Mouse (Mus musculus): ENCODE data around the gene Cmbl. TPM values are rescaled to one million over a fixed set of nuclear protein-coding genes. Genes with fewer than 3 reads are reported as not detected.

Gene Cmbl
- polyA plus RNA-seq (2015; fragmentation: Nextera tagmentation; extraction: Ambion mirVana): 11.1 and 15.6 TPM in 2 replicates

- Histone ChIP-seq H3K4me1 (replicated peaks) (no peaks in the 10 kb centered on the region; the same call in 1 of the 2 replicates), H3K4me3 (no peak within 1 kb of the TSS), H3K9me3 (no peaks in the 10 kb centered on the region), H3K36me3 (no peaks in the 10 kb centered on the region), H3K9ac (no peak within 1 kb of the TSS), H3K27ac (replicated peaks) (no peak within 1 kb of the TSS), H3K4me2 (no peak within 1 kb of the TSS), H3K27me3 (no peaks in the 10 kb centered on the region)
- whole genome bisulfite sequencing: 46% methylated on average over 5 of the region's 5 CpGs
- ATAC-seq (ENCODE audit: low FRiP score, low read depth): no peak
Observed at GRCm38 (mm10) chr15:31565184-31565583, at the start of gene Cmbl. TSS of gene Cmbl (plus strand) at chr15:31565389.

- H3K4me1 ChIP-seq (replicated peaks): 0 out of 2 replicates have a peak, but pooled peaks cover 3% of the 10 kb centered on the region
- H3K9ac ChIP-seq: no peak overlapping the region
- no peak overlapping the region for H3K4me2 ChIP-seq
- H3K4me3 ChIP-seq: no peak overlapping the region
- H3K9me3 ChIP-seq: no peaks in the 10 kb centered on the region
- H3K27me3 ChIP-seq: no peaks in the 10 kb centered on the region
- no peak overlapping the region for H3K27ac ChIP-seq (replicated peaks)
- ATAC-seq (ENCODE audit: low FRiP score, low read depth): no peak
- WGBS: 88% methylated on average over 1 of the region's 1 CpGs
- H3K36me3 ChIP-seq: no peaks in the 10 kb centered on the region
Observed at GRCm38 (mm10) chr15:31517186-31517585, 48.0 kb upstream of the Cmbl start.

GRCm38 (mm10) chr15:31518371-31518770 lies 46.8 kb upstream of the Cmbl start:
- H3K9me3 ChIP-seq: no peaks in the 10 kb centered on the region
- 93% methylated on average over 2 of the region's 2 CpGs for WGBS
- no peak overlapping the region for H3K4me3 ChIP-seq
- H3K4me1 ChIP-seq (replicated peaks): 0 out of 2 replicates have a peak, but pooled peaks cover 8% of the 10 kb centered on the region
- H3K9ac ChIP-seq: no peak overlapping the region
- no peaks in the 10 kb centered on the region for H3K27me3 ChIP-seq
- no peaks in the 10 kb centered on the region for H3K36me3 ChIP-seq
- no peak overlapping the region for H3K4me2 ChIP-seq
- ATAC-seq (ENCODE audit: low FRiP score, low read depth): no peak
- H3K27ac ChIP-seq (replicated peaks): no peak overlapping the region

- ATAC-seq (ENCODE audit: low FRiP score, low read depth): no peak
- H3K4me1 ChIP-seq (replicated peaks): 0 out of 2 replicates have a peak, but pooled peaks cover 13% of the 10 kb centered on the region
- WGBS: 69% methylated on average over 5 of the region's 5 CpGs
- H3K4me3 ChIP-seq: no peak overlapping the region
- no peaks in the 10 kb centered on the region for H3K36me3 ChIP-seq
- H3K9me3 ChIP-seq: no peaks in the 10 kb centered on the region
- no peak overlapping the region for H3K4me2 ChIP-seq
- H3K27me3 ChIP-seq: no peaks in the 10 kb centered on the region
- H3K27ac ChIP-seq (replicated peaks): no peak overlapping the region
- H3K9ac ChIP-seq: no peak overlapping the region
Observed at GRCm38 (mm10) chr15:31519000-31519399, 46.2 kb upstream of the Cmbl start.

GRCm38 (mm10) chr15:31526463-31526862 lies 38.7 kb upstream of the Cmbl start:
- Histone ChIP-seq H3K4me1 (replicated peaks) (peaks cover 34% of the 10 kb centered on the region), H3K27ac (replicated peaks) (no peak overlapping the region), H3K9me3 (no peaks in the 10 kb centered on the region), H3K9ac (no peak overlapping the region), H3K4me3 (no peak overlapping the region), H3K4me2 (no peak overlapping the region), H3K36me3 (no peaks in the 10 kb centered on the region), H3K27me3 (no peaks in the 10 kb centered on the region)
- no peak for ATAC-seq (ENCODE audit: low FRiP score, low read depth)
- 95% methylated on average over 1 of the region's 1 CpGs for WGBS

GRCm38 (mm10) chr15:31528477-31528876 lies 36.7 kb upstream of the Cmbl start:
- WGBS: 94% methylated on average over 4 of the region's 4 CpGs
- peak overlapping the region; percentile 67; the same call in 1 of the 2 replicates for H3K4me2 ChIP-seq
- no peak for ATAC-seq (ENCODE audit: low FRiP score, low read depth)

GRCm38 (mm10) chr15:31529103-31529502 lies 36.1 kb upstream of the Cmbl start:
- Histone ChIP-seq H3K36me3 (no peaks in the 10 kb centered on the region), H3K27ac (replicated peaks) (no peak overlapping the region), H3K9ac (0 out of 2 replicates have a peak overlapping the region, but pooled peaks have one; percentile 90), H3K4me1 (replicated peaks) (peaks cover 30% of the 10 kb centered on the region), H3K4me2 (peak overlapping the region; percentile 67), H3K9me3 (no peaks in the 10 kb centered on the region), H3K27me3 (no peaks in the 10 kb centered on the region), H3K4me3 (peak overlapping the region; percentile 98)
- WGBS: 32% methylated on average over 6 of the region's 6 CpGs
- ATAC-seq (ENCODE audit: low FRiP score, low read depth): no peak

More at GRCm38 (mm10) chr15:31528477-31528876, 36.7 kb upstream of the Cmbl start:
- Histone ChIP-seq H3K9me3 (no peaks in the 10 kb centered on the region), H3K36me3 (no peaks in the 10 kb centered on the region), H3K27me3 (no peaks in the 10 kb centered on the region), H3K4me1 (replicated peaks) (peaks cover 35% of the 10 kb centered on the region), H3K27ac (replicated peaks) (no peak overlapping the region), H3K4me3 (no peak overlapping the region), H3K9ac (no peak overlapping the region)

- peak overlapping the region; percentile 90 for H3K9ac ChIP-seq
- no peaks in the 10 kb centered on the region for H3K9me3 ChIP-seq
- peak overlapping the region; percentile 99 for H3K27ac ChIP-seq (replicated peaks)
- ATAC-seq (ENCODE audit: low FRiP score, low read depth): peak; percentile 1; the same call in 1 of the 2 replicates
- H3K4me2 ChIP-seq: peak overlapping the region; percentile 67
- peak overlapping the region; percentile 98 for H3K4me3 ChIP-seq
- under 1% methylated on average over 45 of the region's 56 CpGs for WGBS
- H3K36me3 ChIP-seq: no peaks in the 10 kb centered on the region
- H3K27me3 ChIP-seq: no peaks in the 10 kb centered on the region
- peaks cover 24% of the 10 kb centered on the region for H3K4me1 ChIP-seq (replicated peaks)
Observed at GRCm38 (mm10) chr15:31529811-31530658, 35.2 kb upstream of the Cmbl start.

GRCm38 (mm10) chr15:31530659-31531445 lies 34.3 kb upstream of the Cmbl start, which contains the start of gene March6:
TSS of gene March6 (minus strand) at chr15:31531053.
- under 1% methylated on average over 83 of the region's 132 CpGs for WGBS
- no peaks in the 10 kb centered on the region for H3K27me3 ChIP-seq

GRCm38 (mm10) chr15:31531446-31532330 lies 33.5 kb upstream of the Cmbl start:
- Histone ChIP-seq H3K4me1 (replicated peaks) (peaks cover 41% of the 10 kb centered on the region), H3K27ac (replicated peaks) (peak overlapping the region; percentile 99), H3K4me2 (peak overlapping the region; percentile 63), H3K9ac (peak overlapping the region; percentile 79), H3K36me3 (no peaks in the 10 kb centered on the region), H3K27me3 (no peaks in the 10 kb centered on the region), H3K4me3 (peak overlapping the region; percentile 98), H3K9me3 (no peaks in the 10 kb centered on the region)
- ATAC-seq (ENCODE audit: low FRiP score, low read depth): no peak; the same call in 1 of the 2 replicates
- WGBS: 20% methylated on average over 16 of the region's 16 CpGs

More at GRCm38 (mm10) chr15:31530659-31531445, 34.3 kb upstream of the Cmbl start, which contains the start of gene March6:
- no peaks in the 10 kb centered on the region for H3K9me3 ChIP-seq
- peaks cover 33% of the 10 kb centered on the region for H3K4me1 ChIP-seq (replicated peaks)
- H3K4me3 ChIP-seq: peak within 1 kb of the TSS; percentile 98
- peak within 1 kb of the TSS; percentile 67 for H3K4me2 ChIP-seq
- peak; percentile 94 for ATAC-seq (ENCODE audit: low FRiP score, low read depth)
- H3K9ac ChIP-seq: peak within 1 kb of the TSS; percentile 90
- H3K27ac ChIP-seq (replicated peaks): peak within 1 kb of the TSS; percentile 99
- no peaks in the 10 kb centered on the region for H3K36me3 ChIP-seq
